In the genomic region with DNA sequence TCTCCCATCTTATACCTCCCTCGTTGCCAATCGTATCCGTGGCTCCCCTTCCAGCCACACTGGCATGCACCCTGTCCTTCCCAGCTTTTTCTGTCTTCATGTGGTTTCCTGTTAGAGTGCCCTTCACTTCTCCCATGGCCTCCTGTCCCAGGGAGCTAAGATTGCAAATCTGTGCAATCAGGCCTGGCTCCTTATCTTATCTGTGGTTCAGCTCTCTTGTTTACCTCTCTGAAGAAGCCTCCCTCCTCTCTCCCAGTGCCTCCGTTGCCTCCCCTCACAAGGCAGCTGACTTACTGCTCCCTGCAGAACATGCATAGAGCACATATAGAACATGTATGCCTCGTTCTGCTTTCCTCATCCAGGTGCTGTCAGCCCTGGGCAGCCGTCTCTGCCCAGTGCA, we compare ENCODE assay signal across 20 mouse cellular contexts. TPM values are rescaled to one million over a fixed set of nuclear protein-coding genes. Genes with fewer than 3 reads are reported as not detected.
DNase-seq lines count a peak whose midpoint lies in the region; ATAC-seq and TF ChIP-seq lines count a peak whose summit lies in the region.
"Had no signal": no experiment of that assay in that cellular context is flagged by ENCODE, and none has a peak within 500 bp of the region (broad histone marks: within the 10 kb centered on the region; RNA-seq: fewer than 3 reads in every experiment).

No protein-coding gene starts in this region.

- peaks cover 61% of the 10 kb centered on the region for H3K4me1 ChIP-seq in heart, embryonic 10.5 days
- peaks cover 50% of the 10 kb centered on the region for H3K4me1 ChIP-seq in limb, embryonic 13.5 days
- H3K4me1 ChIP-seq in limb, embryonic 10.5 days, result peaks cover 34% of the 10 kb centered on the region
- peaks cover 15% of the 10 kb centered on the region for H3K4me1 ChIP-seq in neural tube, embryonic 12.5 days
- H3K4me1 ChIP-seq in neural tube, embryonic 15.5 days, result peaks cover 23% of the 10 kb centered on the region
- H3K4me1 ChIP-seq in stomach, embryonic 15.5 days, result peaks cover 28% of the 10 kb centered on the region
- no peaks in the 10 kb centered on the region for H3K4me1 ChIP-seq in kidney, adult 2 months (ENCODE audit: control insufficient read depth, insufficient read depth, low read length)
- H3K4me1 ChIP-seq: midbrain, embryonic 15.5 days had no signal

- H3K9me3 ChIP-seq in heart, embryonic 10.5 days, result no peaks in the 10 kb centered on the region
- H3K9me3 ChIP-seq in limb, embryonic 13.5 days, result no peaks in the 10 kb centered on the region
- no peaks in the 10 kb centered on the region for H3K9me3 ChIP-seq in limb, embryonic 10.5 days (replicated peaks)
- H3K9me3 ChIP-seq in neural tube, embryonic 12.5 days, result no peaks in the 10 kb centered on the region
- no peaks in the 10 kb centered on the region for H3K9me3 ChIP-seq in neural tube, embryonic 15.5 days (replicated peaks)
- H3K9me3 ChIP-seq in stomach, embryonic 15.5 days, result no peaks in the 10 kb centered on the region
- H3K9me3 ChIP-seq: forebrain, embryonic 12.5 days; hindbrain, embryonic 12.5 days; megakaryocyte, embryonic 14.5 days; midbrain, embryonic 15.5 days had no signal

- no peak for ATAC-seq in limb, embryonic 13.5 days (ENCODE audit: low FRiP score, low read depth)
- no peak for ATAC-seq in neural tube, embryonic 12.5 days (ENCODE audit: low FRiP score, low read depth)
- ATAC-seq in neural tube, embryonic 15.5 days (ENCODE audit: low FRiP score), result no peak
- peak; percentile 8; the same call in 1 of the 2 replicates for ATAC-seq in stomach, embryonic 15.5 days (ENCODE audit: insufficient read depth, low FRiP score, low read depth)
- ATAC-seq: inflammation-experienced regulatory T-cells, adult 6 months; midbrain, embryonic 15.5 days had no signal

- WGBS in heart, embryonic 10.5 days, result 33% methylated on average over 6 of the region's 6 CpGs
- WGBS in limb, embryonic 13.5 days, result 60% methylated on average over 6 of the region's 6 CpGs
- 69% methylated on average over 6 of the region's 6 CpGs for WGBS in limb, embryonic 10.5 days
- 80% methylated on average over 6 of the region's 6 CpGs for WGBS in neural tube, embryonic 12.5 days
- WGBS in neural tube, embryonic 15.5 days, result 55% methylated on average over 6 of the region's 6 CpGs
- 34% methylated on average over 6 of the region's 6 CpGs for WGBS in stomach, embryonic 15.5 days
- 74% methylated on average over 6 of the region's 6 CpGs for WGBS in kidney, adult 2 months

- H3K9ac ChIP-seq in limb, embryonic 13.5 days, result 0 out of 2 replicates have a peak overlapping the region, but pooled peaks have one; percentile 13
- H3K9ac ChIP-seq in neural tube, embryonic 12.5 days, result 0 out of 2 replicates have a peak overlapping the region, but pooled peaks have one; percentile 3
- no peak overlapping the region for H3K9ac ChIP-seq in neural tube, embryonic 15.5 days (replicated peaks)
- H3K9ac ChIP-seq in stomach, embryonic 15.5 days, result no peak overlapping the region
- H3K9ac ChIP-seq: forebrain, embryonic 12.5 days; hindbrain, embryonic 12.5 days; midbrain, embryonic 15.5 days had no signal

- TF ChIP-seq POLR2A in kidney, adult 2 months (IDR thresholded peaks at IDR 0.05; ENCODE audit: low read depth, low read length), result no peak

- no peak for TF ChIP-seq CTCF in kidney, adult 2 months (conservative IDR thresholded peaks at IDR 0.05; ENCODE audit: insufficient read depth, insufficient read length, low read depth, low read length)

- no peak for DNase-seq in heart, embryonic 10.5 days (ENCODE audit: low spot score)
- no peak for DNase-seq in heart, adult 9 months (ENCODE audit: low spot score in 2 of 2)
- DNase-seq in limb, embryonic 10.5 days (ENCODE audit: low spot score), result no peak
- no peak for DNase-seq in kidney, adult 2 months
- DNase-seq: adrenal gland, adult 2 months; cerebellum, adult 9-11 months; gastrocnemius, postnatal 36 days; layer of hippocampus, postnatal 36 days; retina, postnatal 1 day; right cerebral cortex, postnatal 4 days; thymus, adult 2 months had no signal

- peaks cover 47% of the 10 kb centered on the region for H3K36me3 ChIP-seq in heart, embryonic 10.5 days
- H3K36me3 ChIP-seq in limb, embryonic 13.5 days, result peaks cover 61% of the 10 kb centered on the region
- peaks cover 86% of the 10 kb centered on the region for H3K36me3 ChIP-seq in limb, embryonic 10.5 days
- H3K36me3 ChIP-seq in neural tube, embryonic 12.5 days, result peaks cover 42% of the 10 kb centered on the region
- H3K36me3 ChIP-seq in neural tube, embryonic 15.5 days, result no peaks in the 10 kb centered on the region
- peaks cover 17% of the 10 kb centered on the region; the same call in 1 of the 2 replicates for H3K36me3 ChIP-seq in stomach, embryonic 15.5 days
- no peaks in the 10 kb centered on the region for H3K36me3 ChIP-seq in kidney, adult 2 months (ENCODE audit: control insufficient read depth, insufficient read depth, low read length)
- H3K36me3 ChIP-seq: midbrain, embryonic 15.5 days had no signal

- peak overlapping the region; percentile 19; the same call in 1 of the 2 replicates for H3K4me3 ChIP-seq in heart, embryonic 10.5 days
- H3K4me3 ChIP-seq in limb, embryonic 13.5 days, result no peak overlapping the region
- no peak overlapping the region for H3K4me3 ChIP-seq in limb, embryonic 10.5 days
- H3K4me3 ChIP-seq in neural tube, embryonic 12.5 days, result no peak overlapping the region
- no peak overlapping the region for H3K4me3 ChIP-seq in neural tube, embryonic 15.5 days (replicated peaks)
- H3K4me3 ChIP-seq in stomach, embryonic 15.5 days (replicated peaks), result no peak overlapping the region
- H3K4me3 ChIP-seq in kidney, adult 2 months (ENCODE audit: insufficient read depth, low read depth, low read length), result no peak overlapping the region
- H3K4me3 ChIP-seq: forebrain, embryonic 12.5 days; hindbrain, embryonic 12.5 days; megakaryocyte, embryonic 14.5 days; midbrain, embryonic 15.5 days had no signal

- H3K27ac ChIP-seq in heart, embryonic 10.5 days, result peak overlapping the region; percentile 71
- H3K27ac ChIP-seq in limb, embryonic 13.5 days, result peak overlapping the region; percentile 44; the same call in 1 of the 2 replicates
- H3K27ac ChIP-seq in limb, embryonic 10.5 days, result no peak overlapping the region
- no peak overlapping the region for H3K27ac ChIP-seq in neural tube, embryonic 12.5 days
- H3K27ac ChIP-seq in neural tube, embryonic 15.5 days (replicated peaks), result no peak overlapping the region
- no peak overlapping the region for H3K27ac ChIP-seq in stomach, embryonic 15.5 days
- no peak overlapping the region for H3K27ac ChIP-seq in kidney, adult 2 months (ENCODE audit: insufficient read depth, low read depth, low read length)
- H3K27ac ChIP-seq: forebrain, embryonic 12.5 days; hindbrain, embryonic 12.5 days; midbrain, embryonic 15.5 days had no signal

- H3K27me3 ChIP-seq in heart, embryonic 10.5 days (ENCODE audit: insufficient read depth, poor library complexity, severe bottlenecking), result no peaks in the 10 kb centered on the region
- H3K27me3 ChIP-seq in limb, embryonic 13.5 days, result no peaks in the 10 kb centered on the region
- no peaks in the 10 kb centered on the region for H3K27me3 ChIP-seq in limb, embryonic 10.5 days (ENCODE audit: low read depth, poor library complexity, severe bottlenecking)
- H3K27me3 ChIP-seq in neural tube, embryonic 12.5 days (replicated peaks), result no peaks in the 10 kb centered on the region
- H3K27me3 ChIP-seq in neural tube, embryonic 15.5 days (replicated peaks), result no peaks in the 10 kb centered on the region
- no peaks in the 10 kb centered on the region for H3K27me3 ChIP-seq in stomach, embryonic 15.5 days (replicated peaks)
- H3K27me3 ChIP-seq in kidney, adult 2 months (replicated peaks; ENCODE audit: control insufficient read depth, insufficient read depth, low read length), result no peaks in the 10 kb centered on the region
- H3K27me3 ChIP-seq: forebrain, embryonic 12.5 days; hindbrain, embryonic 12.5 days; megakaryocyte, embryonic 14.5 days; midbrain, embryonic 15.5 days had no signal

- no peak overlapping the region for H3K4me2 ChIP-seq in limb, embryonic 13.5 days (replicated peaks)
- no peak overlapping the region for H3K4me2 ChIP-seq in neural tube, embryonic 12.5 days (replicated peaks)
- H3K4me2 ChIP-seq in neural tube, embryonic 15.5 days, result no peak overlapping the region
- no peak overlapping the region for H3K4me2 ChIP-seq in stomach, embryonic 15.5 days
- H3K4me2 ChIP-seq: forebrain, embryonic 12.5 days; hindbrain, embryonic 12.5 days; midbrain, embryonic 15.5 days had no signal

RNA-seq across cellular contexts. Expression of gene Fam83d, which starts 9.6 kb away (rescaled TPM):
- polyA plus RNA-seq in heart, embryonic 10.5 days (2016; fragmentation: Nextera tagmentation; extraction: Ambion mirVana), result 56.7 and 61.7 TPM in 2 replicates
- polyA plus RNA-seq in limb, embryonic 13.5 days (2015; fragmentation: Nextera tagmentation; extraction: Ambion mirVana), result 43.6 and 49.4 TPM in 2 replicates
- polyA plus RNA-seq in limb, embryonic 10.5 days (2016; fragmentation: Nextera tagmentation; extraction: Ambion mirVana), result 47.7 and 53.3 TPM in 2 replicates
- 29.2 and 30.9 TPM in 2 replicates for polyA plus RNA-seq in neural tube, embryonic 12.5 days (2016; fragmentation: Nextera tagmentation; extraction: Ambion mirVana)
- 5.9 and 13.0 TPM in 2 replicates for polyA plus RNA-seq in neural tube, embryonic 15.5 days (2015; fragmentation: Nextera tagmentation; extraction: Ambion mirVana)
- 45.2 and 47.0 TPM in 2 replicates for polyA plus RNA-seq in stomach, embryonic 15.5 days (2015; fragmentation: Nextera tagmentation; extraction: Ambion mirVana)
- 0.50 and 0.69 TPM in 2 replicates for polyA plus RNA-seq in kidney, adult 2 months (2012; rRNA removed)

RNA-seq across cellular contexts. Expression of gene Dhx35, which starts 17.1 kb away (rescaled TPM):
- polyA plus RNA-seq in heart, embryonic 10.5 days (2016; fragmentation: Nextera tagmentation; extraction: Ambion mirVana), result 14.9 and 16.5 TPM in 2 replicates
- 13.2 and 13.8 TPM in 2 replicates for polyA plus RNA-seq in limb, embryonic 13.5 days (2015; fragmentation: Nextera tagmentation; extraction: Ambion mirVana)
- polyA plus RNA-seq in limb, embryonic 10.5 days (2016; fragmentation: Nextera tagmentation; extraction: Ambion mirVana), result 19.7 and 22.0 TPM in 2 replicates
- 15.9 and 16.3 TPM in 2 replicates for polyA plus RNA-seq in neural tube, embryonic 12.5 days (2016; fragmentation: Nextera tagmentation; extraction: Ambion mirVana)
- 10.9 and 13.3 TPM in 2 replicates for polyA plus RNA-seq in neural tube, embryonic 15.5 days (2015; fragmentation: Nextera tagmentation; extraction: Ambion mirVana)
- polyA plus RNA-seq in stomach, embryonic 15.5 days (2015; fragmentation: Nextera tagmentation; extraction: Ambion mirVana), result 11.7 and 12.0 TPM in 2 replicates
- polyA plus RNA-seq in kidney, adult 2 months (2012; rRNA removed), result 13.3 and 17.9 TPM in 2 replicates

Comparison
In these comparisons a context has a peak if more than half of its experiments do, and no peak if none do; other contexts are left out.
1. H3K27ac ChIP-seq: peak in heart, embryonic 10.5 days (single experiment) and limb, embryonic 13.5 days (single experiment); none in limb, embryonic 10.5 days (single experiment), neural tube, embryonic 12.5 days (single experiment), neural tube, embryonic 15.5 days (single experiment), stomach, embryonic 15.5 days (single experiment) and kidney, adult 2 months (single experiment).
2. H3K9ac ChIP-seq: peak in limb, embryonic 13.5 days (single experiment) and neural tube, embryonic 12.5 days (single experiment); none in neural tube, embryonic 15.5 days (single experiment) and stomach, embryonic 15.5 days (single experiment).